Mouse (Mus musculus): ENCODE measurements at regions not wholly inside any gene's neighbourhood (a gene's known extent, or its start where the extent isn't known, plus 50 kb on each side); places are given as distances from the start of the nearest gene placed in this dataset.

GRCm38 (mm10) chr8:8331249-8331648 is 329.8 kb downstream of the Efnb2 start:
- Histone ChIP-seq H3K4me3 (no peak overlapping the region), H3K27ac (peak overlapping the region; percentile 47; the same call in 1 of the 2 replicates), H3K9ac (no peak overlapping the region), H3K4me2 (no peak overlapping the region), H3K27me3 (no peaks in the 10 kb centered on the region), H3K9me3 (replicated peaks) (no peaks in the 10 kb centered on the region), H3K36me3 (no peaks in the 10 kb centered on the region), H3K4me1 (replicated peaks) (peaks cover 38% of the 10 kb centered on the region)
- 18% methylated on average over 7 of the region's 7 CpGs for WGBS
- peak; percentile 38; the same call in 1 of the 2 replicates for ATAC-seq (replicated peaks; ENCODE audit: insufficient number of reproducible peaks, insufficient read depth, low FRiP score, low read depth)

- Histone ChIP-seq H3K27ac (no peak overlapping the region), H3K4me2 (no peak overlapping the region), H3K9me3 (replicated peaks) (no peaks in the 10 kb centered on the region), H3K9ac (no peak overlapping the region), H3K36me3 (no peaks in the 10 kb centered on the region), H3K4me3 (no peak overlapping the region), H3K27me3 (no peaks in the 10 kb centered on the region), H3K4me1 (replicated peaks) (peaks cover 43% of the 10 kb centered on the region)
- ATAC-seq (replicated peaks; ENCODE audit: insufficient number of reproducible peaks, insufficient read depth, low FRiP score, low read depth): no peak; the same call in 1 of the 2 replicates
- WGBS: 25% methylated on average over 7 of the region's 7 CpGs
These were observed 332.9 kb downstream of the Efnb2 start for GRCm38 (mm10) chr8:8328010-8328666.

- H3K4me1 ChIP-seq (replicated peaks): peaks cover 41% of the 10 kb centered on the region
- H3K36me3 ChIP-seq: no peaks in the 10 kb centered on the region
- no peak for ATAC-seq (replicated peaks; ENCODE audit: insufficient number of reproducible peaks, insufficient read depth, low FRiP score, low read depth)
- WGBS: 55% methylated on average over 16 of the region's 16 CpGs
- H3K27me3 ChIP-seq: no peaks in the 10 kb centered on the region
- H3K4me3 ChIP-seq: no peak overlapping the region
- no peak overlapping the region for H3K27ac ChIP-seq
- H3K9ac ChIP-seq: no peak overlapping the region
- H3K4me2 ChIP-seq: no peak overlapping the region
- H3K9me3 ChIP-seq (replicated peaks): no peaks in the 10 kb centered on the region
These were observed 334.8 kb downstream of the Efnb2 start for GRCm38 (mm10) chr8:8326066-8326834.

GRCm38 (mm10) chr8:8325420-8325819 is 335.6 kb downstream of the Efnb2 start:
- no peak for ATAC-seq (replicated peaks; ENCODE audit: insufficient number of reproducible peaks, insufficient read depth, low FRiP score, low read depth)
- H3K9ac ChIP-seq: no peak overlapping the region
- WGBS: 54% methylated on average over 4 of the region's 4 CpGs
- H3K4me2 ChIP-seq: no peak overlapping the region
- no peaks in the 10 kb centered on the region for H3K27me3 ChIP-seq
- H3K36me3 ChIP-seq: no peaks in the 10 kb centered on the region
- peaks cover 39% of the 10 kb centered on the region for H3K4me1 ChIP-seq (replicated peaks)
- no peak overlapping the region for H3K4me3 ChIP-seq
- no peak overlapping the region for H3K27ac ChIP-seq
- H3K9me3 ChIP-seq (replicated peaks): no peaks in the 10 kb centered on the region

- H3K9me3 ChIP-seq (replicated peaks): no peaks in the 10 kb centered on the region
- H3K4me2 ChIP-seq: no peak overlapping the region
- H3K36me3 ChIP-seq: no peaks in the 10 kb centered on the region
- no peak for ATAC-seq (replicated peaks; ENCODE audit: insufficient number of reproducible peaks, insufficient read depth, low FRiP score, low read depth)
- no peak overlapping the region for H3K9ac ChIP-seq
- 68% methylated on average over 5 of the region's 5 CpGs for WGBS
- H3K4me3 ChIP-seq: no peak overlapping the region
- H3K27me3 ChIP-seq: no peaks in the 10 kb centered on the region
- H3K27ac ChIP-seq: no peak overlapping the region
- peaks cover 39% of the 10 kb centered on the region for H3K4me1 ChIP-seq (replicated peaks)
These were observed 336.5 kb downstream of the Efnb2 start for GRCm38 (mm10) chr8:8324520-8324919.

GRCm38 (mm10) chr8:8308253-8308652 is 352.8 kb downstream of the Efnb2 start:
- ATAC-seq (replicated peaks; ENCODE audit: insufficient number of reproducible peaks, insufficient read depth, low FRiP score, low read depth): no peak
- Histone ChIP-seq H3K27ac (no peak overlapping the region), H3K4me3 (no peak overlapping the region), H3K4me2 (no peak overlapping the region), H3K4me1 (replicated peaks) (0 out of 2 replicates have a peak, but pooled peaks cover 3% of the 10 kb centered on the region), H3K36me3 (no peaks in the 10 kb centered on the region), H3K27me3 (no peaks in the 10 kb centered on the region), H3K9me3 (replicated peaks) (no peaks in the 10 kb centered on the region), H3K9ac (no peak overlapping the region)
- 68% methylated on average over 7 of the region's 7 CpGs for WGBS

GRCm38 (mm10) chr8:8307487-8307886 is 353.6 kb downstream of the Efnb2 start:
- 0 out of 2 replicates have a peak, but pooled peaks cover 3% of the 10 kb centered on the region for H3K4me1 ChIP-seq (replicated peaks)
- H3K4me3 ChIP-seq: no peak overlapping the region
- ATAC-seq (replicated peaks; ENCODE audit: insufficient number of reproducible peaks, insufficient read depth, low FRiP score, low read depth): 0 out of 2 replicates have a peak, but pooled peaks have one; percentile 10
- H3K27ac ChIP-seq: no peak overlapping the region
- H3K9me3 ChIP-seq (replicated peaks): no peaks in the 10 kb centered on the region
- no peak overlapping the region for H3K9ac ChIP-seq
- 40% methylated on average over 9 of the region's 9 CpGs for WGBS
- H3K36me3 ChIP-seq: no peaks in the 10 kb centered on the region
- H3K4me2 ChIP-seq: peak overlapping the region; percentile 6; the same call in 1 of the 2 replicates
- no peaks in the 10 kb centered on the region for H3K27me3 ChIP-seq

- no peaks in the 10 kb centered on the region for H3K9me3 ChIP-seq (replicated peaks)
- H3K36me3 ChIP-seq: no peaks in the 10 kb centered on the region
- H3K9ac ChIP-seq: no peak overlapping the region
- H3K4me1 ChIP-seq (replicated peaks): no peaks in the 10 kb centered on the region
- WGBS: 74% methylated on average over 6 of the region's 6 CpGs
- H3K4me3 ChIP-seq: no peak overlapping the region
- no peak overlapping the region for H3K4me2 ChIP-seq
- no peak overlapping the region for H3K27ac ChIP-seq
- no peaks in the 10 kb centered on the region for H3K27me3 ChIP-seq
- ATAC-seq (replicated peaks; ENCODE audit: insufficient number of reproducible peaks, insufficient read depth, low FRiP score, low read depth): no peak
These were observed 360.9 kb downstream of the Efnb2 start for GRCm38 (mm10) chr8:8299965-8300767.

GRCm38 (mm10) chr8:8292577-8293247 is 368.3 kb downstream of the Efnb2 start:
- ATAC-seq (replicated peaks; ENCODE audit: insufficient number of reproducible peaks, insufficient read depth, low FRiP score, low read depth): no peak
- Histone ChIP-seq H3K4me3 (no peak overlapping the region), H3K27me3 (no peaks in the 10 kb centered on the region), H3K9ac (no peak overlapping the region), H3K4me2 (no peak overlapping the region), H3K9me3 (replicated peaks) (no peaks in the 10 kb centered on the region), H3K27ac (no peak overlapping the region), H3K4me1 (replicated peaks) (no peaks in the 10 kb centered on the region), H3K36me3 (no peaks in the 10 kb centered on the region)
- 68% methylated on average over 6 of the region's 6 CpGs for WGBS

GRCm38 (mm10) chr8:8285876-8286275 is 375.2 kb downstream of the Efnb2 start:
- no peaks in the 10 kb centered on the region for H3K27me3 ChIP-seq
- H3K4me1 ChIP-seq (replicated peaks): no peaks in the 10 kb centered on the region
- no peak for ATAC-seq (replicated peaks; ENCODE audit: insufficient number of reproducible peaks, insufficient read depth, low FRiP score, low read depth)
- no peak overlapping the region for H3K9ac ChIP-seq
- H3K27ac ChIP-seq: no peak overlapping the region
- no peaks in the 10 kb centered on the region for H3K9me3 ChIP-seq (replicated peaks)
- H3K36me3 ChIP-seq: no peaks in the 10 kb centered on the region
- H3K4me3 ChIP-seq: no peak overlapping the region
- no peak overlapping the region for H3K4me2 ChIP-seq
- WGBS: 71% methylated on average over 4 of the region's 4 CpGs

GRCm38 (mm10) chr8:8274987-8275386 is 386.1 kb downstream of the Efnb2 start:
- Histone ChIP-seq H3K4me3 (no peak overlapping the region), H3K9ac (no peak overlapping the region), H3K27me3 (no peaks in the 10 kb centered on the region), H3K9me3 (replicated peaks) (no peaks in the 10 kb centered on the region), H3K27ac (no peak overlapping the region), H3K36me3 (no peaks in the 10 kb centered on the region), H3K4me1 (replicated peaks) (peaks cover 6% of the 10 kb centered on the region; the same call in 1 of the 2 replicates), H3K4me2 (no peak overlapping the region)
- WGBS: 10% methylated on average over 1 of the region's 1 CpGs
- ATAC-seq (replicated peaks; ENCODE audit: insufficient number of reproducible peaks, insufficient read depth, low FRiP score, low read depth): no peak

Data from heart, embryonic 15.5 days (tissue).